Mouse (Mus musculus): ENCODE data around the gene Ralb. TPM values are rescaled to one million over a fixed set of nuclear protein-coding genes. Genes with fewer than 3 reads are reported as not detected.

Ralb gene
- total RNA-seq, 2 experiments from 2014 or later: 33.9 to 40.3 TPM

DNA sequence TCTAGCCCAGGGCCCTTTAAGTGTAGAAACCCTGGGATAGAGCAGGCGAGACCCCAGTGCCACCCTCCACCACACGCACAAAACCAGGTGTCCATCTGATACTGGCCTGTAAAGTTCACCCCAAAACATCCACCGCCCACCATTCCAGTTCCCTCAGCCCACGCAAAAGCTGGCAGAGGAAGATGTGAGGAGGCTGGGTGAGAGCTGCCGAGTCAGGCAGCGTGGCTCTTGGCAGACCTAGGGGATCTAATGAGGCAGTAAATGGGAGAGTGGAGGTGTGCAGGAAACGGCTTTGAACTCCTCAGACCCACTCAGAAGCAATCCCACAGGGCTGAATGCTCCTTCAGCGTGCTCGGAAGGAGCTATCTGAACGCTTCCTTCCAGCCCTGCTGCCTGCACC, 53.2 kb downstream of the Ralb start:
- no peak for DNase-seq (ENCODE audit: low spot score in 2 of 2)

DNA sequence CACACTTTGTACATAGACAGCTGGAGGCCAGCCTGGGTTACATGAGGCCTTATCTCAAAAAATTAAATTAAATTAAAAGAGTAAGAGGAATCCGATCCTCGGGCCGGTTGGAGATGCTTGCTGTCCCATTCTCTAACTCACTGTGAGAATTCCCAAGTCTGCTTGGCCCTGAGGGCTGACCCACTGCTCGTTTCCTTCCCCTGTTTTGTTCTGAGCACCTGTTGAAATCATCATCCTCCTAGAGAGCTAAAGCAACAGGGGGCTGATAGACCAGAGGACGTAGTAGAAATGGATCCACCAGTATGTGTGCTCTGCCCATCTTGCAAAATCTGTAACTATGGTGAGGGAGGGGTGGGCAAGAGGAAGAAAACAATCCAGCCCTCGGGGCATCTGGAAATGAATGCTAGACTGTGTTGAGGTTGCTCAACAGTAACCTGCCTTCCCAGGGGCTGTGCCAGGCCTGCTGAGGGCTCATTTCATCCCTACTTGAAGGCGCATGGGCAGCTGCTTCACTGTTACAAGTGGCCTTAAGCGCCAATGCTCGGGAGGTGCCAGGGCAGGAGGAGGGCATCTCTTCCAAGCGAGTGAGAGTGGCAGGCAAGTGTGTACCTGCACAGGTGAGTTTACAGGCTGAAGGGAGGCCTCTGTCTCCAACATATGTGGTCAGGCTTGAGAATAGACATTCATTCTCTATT, 53.8 kb downstream of the Ralb start:
- DNase-seq (ENCODE audit: low spot score in 2 of 2): no peak

DNA sequence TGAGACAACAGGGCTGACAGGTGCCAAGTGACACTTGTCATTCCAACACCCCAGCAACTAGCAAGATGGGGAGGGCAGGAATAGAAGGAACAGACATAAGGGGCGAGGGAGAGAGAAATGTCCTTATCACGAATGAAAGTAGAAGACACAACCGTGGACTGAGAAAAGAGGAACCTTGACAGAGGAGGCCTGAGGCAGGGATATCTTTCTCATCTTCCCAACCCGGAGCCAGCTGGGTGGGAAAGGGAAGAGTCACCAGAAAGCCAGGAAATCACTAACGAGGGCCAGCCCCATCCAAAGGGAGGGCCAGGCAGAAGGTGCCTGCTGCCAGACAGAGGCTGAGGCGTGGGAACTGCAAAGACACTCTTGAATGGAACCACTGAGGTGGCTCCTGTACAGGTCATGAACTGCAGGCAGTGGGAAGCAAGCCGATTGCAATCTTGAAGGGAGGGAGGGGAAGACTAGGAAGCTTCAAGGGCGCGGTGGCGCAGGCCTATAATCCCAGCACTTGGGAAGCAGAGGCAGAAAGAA, 57.8 kb downstream of the Ralb start:
- DNase-seq (ENCODE audit: low spot score in 2 of 2): no peak

DNA sequence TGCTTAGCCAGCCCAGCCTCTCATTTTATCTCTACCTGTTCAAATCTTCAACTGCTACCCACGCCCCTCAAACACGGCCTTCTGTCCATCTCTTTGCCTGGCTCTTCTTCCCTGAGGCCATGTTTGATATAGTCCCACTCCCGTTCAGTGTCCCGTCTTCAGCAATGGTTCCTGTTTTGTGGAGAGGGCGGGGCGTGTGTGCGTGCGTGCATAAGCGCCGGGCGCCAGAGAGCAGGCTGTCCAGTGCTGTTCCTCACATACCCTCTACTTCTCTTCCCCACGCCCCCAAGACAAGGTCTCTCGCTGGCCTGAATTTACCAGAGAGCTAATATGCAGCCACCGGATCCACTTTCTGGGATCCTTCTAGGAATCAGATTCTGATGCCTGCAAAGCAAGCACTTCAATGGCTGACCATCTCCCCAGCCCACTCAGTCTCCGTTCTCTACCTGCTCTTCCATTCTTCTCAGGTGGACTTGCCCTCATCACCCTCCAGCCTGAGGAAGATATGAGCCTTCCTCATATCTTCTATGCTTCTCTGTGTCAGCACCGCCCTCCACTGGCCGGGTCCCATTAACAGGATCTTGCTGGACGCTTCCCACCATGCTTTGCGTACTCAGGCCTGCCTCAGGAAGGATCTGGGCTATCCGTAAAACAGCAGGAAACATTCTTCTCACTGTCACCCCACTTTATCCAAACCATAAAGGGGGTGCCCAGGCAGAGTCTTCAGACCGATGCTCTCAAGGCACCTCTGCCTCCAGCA, 60.8 kb downstream of the Ralb start:
- no peak for DNase-seq (ENCODE audit: low spot score in 2 of 2)

DNA sequence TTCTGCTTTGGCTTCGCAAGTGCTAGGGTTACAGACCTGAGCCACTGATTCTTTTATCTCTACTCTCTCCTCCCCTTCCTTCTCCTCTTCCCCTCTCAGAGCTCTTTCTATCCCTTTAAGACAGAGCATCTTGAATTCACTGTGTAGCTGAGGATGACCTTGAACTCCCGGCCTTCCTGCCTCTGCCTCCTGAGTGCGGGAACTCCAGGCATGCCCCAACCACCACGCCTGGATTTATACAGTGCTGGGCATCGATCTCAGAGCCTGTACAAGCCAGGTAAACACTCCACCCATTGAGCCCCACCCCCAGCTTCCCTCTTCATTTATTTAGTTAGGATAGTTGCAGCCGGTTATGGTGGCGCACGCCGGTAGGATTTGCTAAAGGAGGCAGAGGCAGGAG, 61.7 kb downstream of the Ralb start:
- no peak for DNase-seq (ENCODE audit: low spot score in 2 of 2)

DNA sequence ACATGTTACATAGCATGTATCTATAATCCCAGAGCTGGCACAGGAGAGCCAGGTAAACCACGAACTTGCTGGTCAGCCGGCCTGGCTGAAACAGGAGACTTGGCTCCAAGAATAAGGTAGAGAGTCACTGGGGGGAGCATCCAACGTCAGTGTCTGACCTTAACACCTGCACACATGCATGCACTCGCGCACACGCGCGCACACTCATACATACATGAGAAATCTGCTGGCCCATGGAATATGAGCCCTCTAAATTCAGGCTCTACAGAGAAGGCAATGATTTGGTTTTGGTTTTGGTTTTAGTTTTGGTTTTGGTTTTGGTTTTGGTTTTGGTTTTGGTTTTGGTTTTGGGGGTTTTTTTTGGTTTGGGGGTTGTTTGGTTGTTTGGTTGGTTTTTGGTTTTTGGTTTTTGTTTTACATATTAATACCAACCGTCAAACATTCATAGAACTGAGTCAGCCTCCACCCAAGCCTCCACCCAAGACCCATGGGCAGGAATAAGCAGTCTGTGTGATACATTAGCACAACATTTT, 66.4 kb downstream of the Ralb start:
- no peak for DNase-seq (ENCODE audit: low spot score in 2 of 2)

DNA sequence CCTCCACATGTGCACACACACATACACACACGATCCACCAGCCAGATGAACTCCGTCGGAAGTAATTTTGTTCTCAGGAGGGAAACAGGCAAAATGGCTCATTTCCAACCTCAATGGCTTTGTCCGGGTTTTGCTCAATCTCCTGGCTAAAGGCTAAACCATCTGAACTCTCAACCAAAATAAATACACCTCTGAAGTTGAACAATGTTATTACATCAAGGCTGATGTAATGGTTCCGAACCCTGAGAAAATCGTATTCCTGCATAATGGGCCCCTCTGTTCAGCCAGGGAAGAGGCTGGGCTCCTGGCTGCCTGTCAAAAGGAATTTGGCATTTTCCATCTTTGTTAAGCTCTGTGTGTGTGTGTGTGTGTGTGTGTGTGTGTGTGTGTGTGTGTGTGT, 67.2 kb downstream of the Ralb start:
- no peak for DNase-seq (ENCODE audit: low spot score in 2 of 2)

DNA sequence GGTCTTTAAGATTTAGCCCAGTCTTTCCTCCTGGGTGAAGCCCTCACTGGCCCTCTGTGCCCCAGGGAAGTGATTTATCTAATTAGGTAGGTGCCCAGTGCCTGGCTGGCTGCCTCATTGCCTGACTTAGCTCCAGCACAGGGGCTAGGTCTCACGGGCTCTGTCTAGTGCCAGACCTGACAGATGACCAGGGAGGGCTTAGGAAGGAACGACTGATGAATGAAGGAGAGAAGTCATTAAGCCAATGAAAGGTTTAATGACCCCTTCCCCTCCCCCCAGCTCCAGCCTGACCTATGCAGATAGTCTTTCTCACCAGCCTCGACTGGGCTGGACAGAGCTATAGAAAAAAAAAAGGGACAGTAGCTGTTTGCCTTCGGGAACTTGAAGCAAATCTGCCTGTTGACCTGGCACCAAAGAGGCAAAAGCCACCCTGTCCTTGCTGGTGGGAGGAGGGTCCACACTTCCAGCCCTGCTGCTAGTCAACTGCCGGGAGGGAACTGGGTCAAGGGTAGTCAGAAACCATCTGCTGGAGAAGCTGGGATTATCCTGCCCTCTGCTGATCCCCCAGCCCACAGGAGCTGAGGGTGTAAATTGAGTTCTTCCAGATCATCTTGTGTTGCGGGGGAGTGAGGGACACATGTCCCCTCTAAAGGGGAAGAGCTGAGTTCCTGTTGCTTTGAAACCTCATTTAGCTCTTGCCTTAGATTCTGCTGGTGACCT, 80.3 kb downstream of the Ralb start:
- no peak for DNase-seq (ENCODE audit: low spot score in 2 of 2)

DNA sequence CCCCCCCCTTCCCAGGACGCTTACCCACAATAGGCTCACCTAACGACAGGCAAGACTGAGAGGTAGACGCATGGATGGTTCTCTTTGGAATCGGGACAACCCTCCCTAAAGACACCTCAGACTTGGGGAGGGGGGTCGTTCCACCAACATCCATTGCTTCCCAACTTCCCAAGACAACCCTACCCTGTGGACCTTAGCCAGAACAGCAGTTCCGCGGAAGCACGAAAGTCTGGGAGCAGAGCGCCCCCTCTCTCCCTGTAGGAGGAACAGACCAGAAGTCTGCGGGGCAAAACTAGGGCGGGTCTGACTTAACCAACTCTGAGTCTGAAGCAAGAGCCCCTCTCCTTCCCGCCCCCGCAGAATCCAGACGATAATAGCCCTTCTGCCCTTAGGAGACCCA, 81.1 kb downstream of the Ralb start:
- DNase-seq (ENCODE audit: low spot score in 2 of 2): peak; percentile 54 to 74

DNA sequence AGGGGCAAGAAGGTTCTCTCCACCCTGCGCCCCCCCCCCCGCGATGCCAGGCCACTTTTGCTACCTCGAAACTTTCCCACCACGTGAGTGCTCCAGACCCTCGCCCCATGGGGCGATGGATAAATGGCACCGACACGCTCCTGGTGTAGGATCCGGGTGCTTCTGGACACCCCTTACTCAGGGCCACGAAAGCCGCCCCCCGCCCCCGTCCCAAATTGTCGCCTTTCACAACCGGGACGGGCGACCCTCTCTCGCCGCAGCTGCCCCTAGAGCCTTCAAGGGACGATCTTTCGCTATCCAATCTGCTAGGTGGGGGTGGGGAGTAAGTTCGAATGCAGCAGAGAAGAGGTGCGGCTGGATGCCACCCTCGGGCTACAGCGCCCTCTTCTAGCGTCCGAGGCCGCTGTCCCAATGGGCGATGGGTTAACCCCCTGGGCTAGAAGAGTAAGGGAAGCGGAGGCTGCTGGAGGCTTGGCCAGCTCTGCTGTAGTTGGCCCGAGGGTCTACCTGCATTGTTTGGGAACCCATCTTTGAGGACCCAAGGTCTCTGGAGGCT, 82.1 kb downstream of the Ralb start:
- peak in 1 of 2 experiments; percentile 57 for DNase-seq (ENCODE audit: low spot score in 2 of 2)

DNA sequence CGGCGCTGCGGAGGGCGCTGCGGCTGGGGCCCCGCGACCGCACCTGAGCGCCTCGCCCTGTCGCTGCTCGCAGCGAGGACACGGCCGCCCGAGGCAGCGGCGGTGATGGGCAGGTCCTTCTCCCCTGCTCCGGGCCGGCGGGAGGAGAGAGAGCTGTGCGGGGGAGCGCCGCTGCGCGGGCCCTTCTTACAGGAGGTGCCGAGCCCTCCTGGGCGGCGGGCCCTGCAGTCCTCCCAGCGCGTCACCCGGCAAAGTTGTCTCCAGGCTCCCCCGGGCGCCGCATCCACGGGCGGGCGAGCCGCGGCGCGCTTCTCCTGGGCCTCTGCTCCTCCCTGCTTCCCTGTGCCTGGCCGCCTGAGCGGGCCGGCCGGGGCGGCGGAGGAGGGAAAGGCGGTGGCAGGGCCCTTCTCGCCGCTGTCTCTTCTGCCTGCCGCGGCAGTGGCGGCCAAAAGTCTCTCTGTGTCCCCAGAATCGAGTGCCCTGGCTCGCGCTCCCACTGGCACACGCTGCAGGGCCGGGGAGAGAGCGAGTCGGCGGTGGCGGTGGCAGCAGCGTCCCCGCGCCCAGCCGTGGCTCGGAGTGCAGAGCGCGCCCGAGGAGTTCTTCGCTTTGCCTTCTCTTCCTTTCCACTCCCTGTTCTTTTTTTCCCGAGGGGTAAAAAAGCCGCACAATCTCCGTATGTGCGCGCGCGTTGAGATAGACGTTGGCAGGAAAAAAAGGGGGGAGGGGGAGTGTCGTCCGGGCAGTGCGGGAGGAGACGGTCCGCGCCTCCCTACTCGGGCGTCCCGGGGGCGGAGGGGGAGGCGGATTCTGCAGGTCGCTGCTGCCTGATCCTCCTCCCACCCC, 82.8 kb downstream of the Ralb start, which contains the start of gene Inhbb:
Inhbb (minus strand) TSS at position 673 of the 846 bp plus-strand sequence.
- peak; percentile 53 to 68 for DNase-seq (ENCODE audit: low spot score in 2 of 2)

DNA sequence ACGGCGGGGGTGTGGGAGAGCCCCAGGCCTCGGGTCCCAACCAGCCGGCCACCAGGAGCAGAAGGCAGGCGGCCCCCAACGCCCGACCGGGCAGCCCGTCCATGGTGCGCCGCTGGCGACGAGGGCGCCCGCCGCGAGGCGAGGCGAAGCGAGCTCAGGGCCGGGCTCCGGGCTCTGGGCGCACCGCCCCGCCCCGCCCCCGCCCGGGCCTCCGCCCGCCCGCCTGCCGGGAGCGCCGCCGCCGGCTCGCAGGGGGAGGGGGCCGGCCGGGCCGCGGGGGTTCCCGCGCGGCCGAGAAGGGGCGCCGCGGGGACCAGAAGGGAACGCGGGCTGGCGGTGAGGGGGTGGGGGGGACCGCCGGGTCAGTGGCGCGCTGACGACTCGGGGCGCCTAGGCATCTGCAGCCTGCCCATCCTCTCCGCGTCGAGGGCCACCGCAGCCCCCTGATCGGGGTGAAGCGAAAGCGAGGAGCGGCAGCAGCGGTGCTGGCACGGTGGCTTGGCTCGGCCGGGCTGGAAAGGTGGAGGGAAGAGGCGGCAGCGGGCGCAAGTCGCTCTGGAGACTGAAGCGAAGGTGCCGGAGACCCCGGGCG, 83.5 kb downstream of the Ralb start:
- peak; percentile 41 to 60 for DNase-seq (ENCODE audit: low spot score in 2 of 2)

Other genes with a start within 250 kb of the Ralb start
- 10 to 100 TPM; 17.2 to 17.3 TPM for gene Inhbb, start 82.5 kb downstream of the Ralb start, total RNA-seq (2021)
- gene Tmem185b, start 21.4 kb upstream of the Ralb start, total RNA-seq (2021): 10 to 100 TPM; 10.3 to 11.9 TPM
- gene Epb41l5, start 144.2 kb upstream of the Ralb start, total RNA-seq (2021): 1 to 10 TPM; 9.3 to 9.9 TPM

Data from layer of hippocampus, postnatal 10 days (tissue).